Mouse (Mus musculus) heart, embryonic 14.5 days (tissue): ENCODE data around the gene Spint3. TPM values are rescaled to one million over a fixed set of nuclear protein-coding genes. Genes with fewer than 3 reads are reported as not detected.

Source experiments
- polyA plus RNA-seq: library from polyadenylated mRNA; unstranded; fragments of >200 nt; fragmentation: Nextera tagmentation; extraction: Ambion mirVana; gene quantifications from 2 replicates; pipeline ENCODE4 v1.2.1, GENCODE M21; 2014

Spint3 gene
- polyA plus RNA-seq, 1 experiment from 2014 or later = not detected

Other genes with a start within 250 kb of the Spint3 start
- gene Svs5, start 240.7 kb downstream of the Spint3 start, polyA plus RNA-seq = not detected in 2 replicates
- 0.63 and 1.3 TPM in 2 replicates for gene Slpi, start 184.4 kb downstream of the Spint3 start, polyA plus RNA-seq
- 0.05 and 0.08 TPM in 2 replicates for gene Rbpjl, start 170.3 kb downstream of the Spint3 start, polyA plus RNA-seq
- 0.97 and 1.4 TPM in 2 replicates for gene Matn4, start 168.3 kb downstream of the Spint3 start, polyA plus RNA-seq
- 33.5 and 40.1 TPM in 2 replicates for gene Sdc4, start 129.6 kb downstream of the Spint3 start, polyA plus RNA-seq
- gene Sys1, start 116.5 kb downstream of the Spint3 start, polyA plus RNA-seq = 45.7 and 47.6 TPM in 2 replicates
- 8.0 and 16.3 TPM in 2 replicates for gene Gm20458, start 112.5 kb downstream of the Spint3 start, polyA plus RNA-seq
- gene Trp53tg5, start 99.7 kb downstream of the Spint3 start, polyA plus RNA-seq = not detected in 2 replicates
- 13.1 and 21.3 TPM in 2 replicates for gene Dbndd2, start 87.4 kb downstream of the Spint3 start, polyA plus RNA-seq
- gene Pigt, start 75.9 kb downstream of the Spint3 start, polyA plus RNA-seq = 58.8 and 64.3 TPM in 2 replicates
- gene Wfdc2, start 11.0 kb downstream of the Spint3 start, polyA plus RNA-seq = 1.3 and 6.2 TPM in 2 replicates
- 0.35 and 0.43 TPM in 2 replicates for gene Wfdc6a, start 12.0 kb upstream of the Spint3 start, polyA plus RNA-seq
- gene Eppin, start 20.1 kb upstream of the Spint3 start, polyA plus RNA-seq = not detected in 2 replicates
- gene Wfdc6b, start 40.1 kb upstream of the Spint3 start, polyA plus RNA-seq = not detected in 2 replicates
- not detected in 2 replicates for gene Wfdc8, start 40.2 kb upstream of the Spint3 start, polyA plus RNA-seq
- gene Wfdc16, start 65.3 kb upstream of the Spint3 start, polyA plus RNA-seq = not detected in 2 replicates
- gene Wfdc10, start 82.6 kb upstream of the Spint3 start, polyA plus RNA-seq = not detected in 2 replicates
- not detected in 2 replicates for gene Wfdc9, start 83.1 kb upstream of the Spint3 start, polyA plus RNA-seq
- not detected in 2 replicates for gene Wfdc11, start 100.6 kb upstream of the Spint3 start, polyA plus RNA-seq
- gene Wfdc13, start 111.6 kb upstream of the Spint3 start, polyA plus RNA-seq = 0.19 TPM in 1 of 2 replicates, not detected in the other
- not detected in 2 replicates for gene Spint4, start 125.0 kb upstream of the Spint3 start, polyA plus RNA-seq
- not detected in 2 replicates for gene Spint5, start 141.8 kb upstream of the Spint3 start, polyA plus RNA-seq
- gene Wfdc3, start 172.5 kb upstream of the Spint3 start, polyA plus RNA-seq = 0.51 and 0.65 TPM in 2 replicates
- gene Dnttip1, start 172.5 kb upstream of the Spint3 start, polyA plus RNA-seq = 51.1 and 53.8 TPM in 2 replicates
- 349 and 388 TPM in 2 replicates for gene Ube2c, start 196.4 kb upstream of the Spint3 start, polyA plus RNA-seq
- 0.59 and 1.7 TPM in 2 replicates for gene Tnnc2, start 206.5 kb upstream of the Spint3 start, polyA plus RNA-seq
- 37.2 and 38.0 TPM in 2 replicates for gene Snx21, start 212.4 kb upstream of the Spint3 start, polyA plus RNA-seq
- 12.7 and 13.9 TPM in 2 replicates for gene Acot8, start 231.4 kb upstream of the Spint3 start, polyA plus RNA-seq
- 5.4 and 5.9 TPM in 2 replicates for gene Zswim3, start 231.6 kb upstream of the Spint3 start, polyA plus RNA-seq
- 8.6 TPM in 2 replicates for gene Zswim1, start 249.2 kb upstream of the Spint3 start, polyA plus RNA-seq